Mouse (Mus musculus) kidney, adult 10 weeks (tissue): ENCODE data around the gene Bmx. TPM values are rescaled to one million over a fixed set of nuclear protein-coding genes. Genes with fewer than 3 reads are reported as not detected.

Source experiments
- polyA plus RNA-seq: library from polyadenylated mRNA; stranded (reverse); fragments of 350-450 nt; fragmentation: Illumina TruSeq; extraction: RNeasy Lipid Tissue Mini Kit (QIAGEN cat#74804); gene quantifications from one replicate; pipeline ENCODE4 v1.2.3, GENCODE M21; 2014; ENCODE audit warnings: low read depth, low replicate concordance

Gene Bmx
- 1.7 TPM for polyA plus RNA-seq

DNA sequence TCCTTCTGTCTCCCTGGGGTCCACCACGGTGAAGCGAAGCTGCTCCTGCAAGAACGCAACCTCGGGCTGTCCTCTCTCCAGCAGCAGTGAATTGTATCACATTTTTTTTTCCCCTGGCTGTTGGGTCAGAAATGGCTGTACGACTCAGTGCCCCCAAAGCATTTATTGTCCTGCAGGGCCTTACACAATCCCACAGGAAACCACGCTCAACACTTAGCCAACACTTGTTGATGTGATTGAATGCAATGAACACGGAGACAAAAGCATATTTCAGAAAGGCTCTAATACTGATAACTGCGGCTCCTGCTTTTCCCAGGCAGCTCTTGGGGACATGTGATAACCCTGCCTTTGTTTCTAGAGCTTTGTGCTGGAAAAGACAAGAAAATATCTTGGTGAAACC, at the start of gene Bmx:
Gene Bmx (minus strand): TSS at position 137 of the 400 bp plus-strand sequence.

GRCm38 (mm10) chrX:164269285-164269761, 11.3 kb upstream of the Bmx start, which contains the start of gene Pir:
Gene Pir (plus strand): TSS chrX:164269371.

Other genes with a start within 250 kb of the Bmx start
- 112 TPM for gene Car5b, start 230.2 kb downstream of the Bmx start, polyA plus RNA-seq
- 5.1 TPM for gene Siah1b, start 181.7 kb downstream of the Bmx start, polyA plus RNA-seq
- gene Cltrn, start 169.4 kb downstream of the Bmx start, polyA plus RNA-seq: 7,533 TPM
- 77.6 TPM for gene Ace2, start 118.9 kb downstream of the Bmx start, polyA plus RNA-seq
- 3.8 TPM for gene Pir, start 11.2 kb upstream of the Bmx start, polyA plus RNA-seq
- 9.9 TPM for gene Vegfd, start 115.2 kb upstream of the Bmx start, polyA plus RNA-seq
- gene Piga, start 161.6 kb upstream of the Bmx start, polyA plus RNA-seq: 33.0 TPM
- gene Asb11, start 178.8 kb upstream of the Bmx start, polyA plus RNA-seq: 3.0 TPM
- gene Asb9, start 248.1 kb upstream of the Bmx start, polyA plus RNA-seq: 10.8 TPM